Mouse (Mus musculus) adipocyte (in vitro differentiated cells): ENCODE results near the gene Fam178b.
"Not testable (repeated sequence)": the region's sequence is repeated elsewhere in the genome, so short reads cannot be mapped to it uniquely, and the experiment has no call there.

Source experiments
- DNase-seq: peaks from one replicate; pipeline ENCODE4 v3.0.0-alpha.2; 2016; ENCODE audit warnings: low spot score

Fam178b gene

DNA sequence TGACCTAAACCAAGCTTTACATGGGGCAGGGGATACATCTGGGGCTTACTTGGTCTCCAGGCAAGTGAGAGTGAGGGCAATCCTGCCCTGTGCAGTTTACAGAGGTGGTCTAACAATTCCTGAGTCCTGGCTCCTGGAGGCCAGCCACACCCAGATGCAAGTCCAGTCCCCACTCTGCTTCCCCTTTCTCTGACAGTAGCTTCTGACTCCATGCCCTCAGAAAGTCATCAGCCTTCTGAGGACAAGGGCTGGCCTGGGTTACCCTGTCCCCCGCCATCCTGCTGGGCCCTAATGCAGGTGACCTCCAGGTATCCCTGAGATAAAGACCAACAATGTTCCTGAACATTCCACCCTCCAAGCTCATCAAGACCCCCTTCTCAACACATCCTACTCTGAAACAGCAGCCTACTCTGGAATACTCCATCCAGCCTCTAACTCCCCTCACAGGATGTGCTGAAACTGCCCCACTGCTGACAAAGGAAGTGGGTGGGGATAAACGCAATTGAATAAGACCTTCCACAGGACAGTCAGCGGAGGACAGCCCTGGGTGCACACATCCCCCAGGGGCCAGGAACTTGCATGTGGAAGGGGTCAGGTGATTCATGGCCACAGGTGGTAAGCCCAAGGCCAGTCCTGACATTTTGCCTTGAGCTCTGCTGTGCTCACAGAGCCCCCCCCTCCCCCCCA, 52.8 kb downstream of the Fam178b start:
- DNase-seq = no peak

DNA sequence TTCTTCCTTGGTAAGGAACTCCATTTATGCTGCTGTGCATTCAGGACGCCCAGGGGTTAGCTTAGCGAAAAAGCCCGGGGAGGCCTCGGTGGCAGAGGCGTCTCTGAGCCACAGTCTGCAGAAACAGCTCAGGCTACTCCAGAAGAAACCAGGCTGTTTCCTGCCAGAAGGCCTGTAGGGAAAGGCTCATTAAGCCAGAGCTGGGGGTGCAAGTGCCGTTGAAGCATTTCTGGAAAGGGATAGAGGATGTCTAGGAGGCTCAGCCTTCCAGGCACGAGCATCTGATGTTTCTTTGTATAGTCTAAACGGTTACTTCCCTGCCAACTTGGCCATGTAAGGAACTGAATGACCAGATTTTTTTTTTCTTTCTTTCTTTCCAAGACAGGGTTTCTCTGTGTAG, 54.4 kb downstream of the Fam178b start:
- DNase-seq = no peak

DNA sequence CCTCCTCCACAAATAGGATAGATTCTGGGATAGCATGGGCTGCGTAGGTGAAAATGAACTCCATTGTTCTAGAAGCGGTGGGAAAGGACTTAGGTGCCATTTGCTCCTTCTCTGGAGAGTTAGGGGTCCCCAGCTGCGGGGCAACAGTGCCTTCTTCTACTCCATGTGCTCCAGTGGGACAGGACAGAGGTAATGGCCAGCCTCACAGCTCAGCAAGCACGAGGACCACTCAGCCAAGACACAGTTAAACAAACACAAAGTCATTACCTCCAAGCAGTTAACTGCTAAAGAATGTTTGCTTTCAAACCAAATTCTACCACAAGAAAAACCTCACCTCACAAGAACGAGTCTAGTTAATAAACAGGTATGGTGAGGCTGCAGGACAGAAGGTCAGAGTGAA, 57.5 kb downstream of the Fam178b start:
- no peak for DNase-seq

DNA sequence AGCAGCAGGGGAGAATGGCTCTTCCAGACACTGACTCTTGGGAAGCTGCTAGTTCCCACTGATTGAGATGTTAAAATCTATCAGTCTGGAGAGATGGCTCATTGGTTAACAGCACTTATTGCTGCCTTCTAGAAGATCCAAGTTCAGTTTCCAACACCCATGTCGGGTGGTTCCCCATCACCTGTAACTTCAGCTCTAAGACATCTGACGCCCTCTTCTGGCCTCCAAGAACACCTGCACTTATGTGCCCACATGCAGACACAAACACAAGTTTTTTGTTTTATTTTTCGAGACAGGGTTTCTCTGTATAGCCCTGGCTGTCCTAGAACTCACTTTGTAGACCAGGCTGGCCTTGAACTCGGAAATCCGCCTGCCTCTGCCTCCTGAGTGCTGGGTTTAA, 67.0 kb downstream of the Fam178b start:
- DNase-seq = not testable (repeated sequence)

DNA sequence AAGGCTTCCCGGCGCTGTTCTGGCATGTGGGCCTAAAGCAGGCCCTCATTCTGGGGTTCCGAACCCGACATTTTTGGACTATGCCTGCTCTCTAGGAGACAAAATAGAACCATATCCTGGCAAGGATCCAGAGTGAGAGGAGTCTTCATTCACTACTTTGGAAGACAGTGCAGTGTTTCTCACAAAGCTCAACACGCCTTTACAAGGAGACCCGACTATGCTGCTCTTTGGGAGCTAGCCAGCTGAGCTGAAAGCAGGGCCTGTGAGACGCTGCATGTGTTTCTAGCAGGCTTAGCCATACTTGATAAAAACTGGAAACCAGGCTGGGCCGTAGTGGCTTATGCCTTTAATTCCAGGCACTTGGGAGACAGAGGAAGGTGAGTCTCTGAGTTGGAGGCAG, 67.8 kb downstream of the Fam178b start:
- DNase-seq = no peak

DNA sequence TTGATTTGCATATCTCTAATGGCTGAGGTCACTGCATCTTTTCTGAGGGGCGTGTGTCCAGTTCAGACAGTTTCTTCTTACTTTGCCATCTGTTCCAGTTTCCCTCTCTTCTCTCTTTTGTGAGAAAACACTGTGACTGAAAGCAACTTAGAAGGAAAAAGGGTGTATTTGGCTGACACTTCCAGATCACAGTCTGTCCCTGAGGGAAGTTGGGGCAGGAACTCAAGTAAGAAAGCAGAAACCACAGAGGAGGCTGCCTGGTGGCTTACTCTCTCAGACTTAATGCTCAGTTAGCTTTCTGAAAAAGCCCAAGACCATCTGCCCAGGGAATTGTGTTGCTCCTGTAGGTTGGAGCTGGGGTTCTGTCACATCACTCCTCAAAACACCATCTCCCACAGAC, 68.4 kb downstream of the Fam178b start:
- no peak for DNase-seq

DNA sequence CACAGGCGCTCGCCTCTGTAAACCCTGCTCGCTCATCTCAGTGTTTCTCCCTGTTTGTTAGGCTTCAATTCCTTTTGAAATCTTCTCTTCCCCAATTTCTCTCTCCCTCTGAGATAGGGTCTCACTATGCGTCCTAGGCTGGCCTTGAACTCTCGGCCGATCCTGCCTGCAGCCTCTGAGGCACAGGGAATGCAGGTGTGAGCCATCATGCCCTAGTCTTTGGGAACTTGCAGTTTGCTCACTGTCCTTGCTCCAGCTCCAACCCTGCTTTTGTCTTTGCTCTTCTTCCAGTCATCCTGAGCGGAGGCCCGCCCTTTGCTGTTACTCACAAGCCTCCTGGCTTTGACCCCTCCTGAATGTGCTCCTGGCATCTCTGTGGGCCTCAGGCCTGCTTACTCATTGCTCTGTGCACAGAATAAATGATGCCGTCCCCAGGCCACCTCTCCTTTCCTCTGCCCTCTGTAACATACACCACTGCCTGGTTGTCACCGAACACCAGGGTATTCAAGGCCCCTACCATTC, 69.5 kb downstream of the Fam178b start:
- DNase-seq = no peak

DNA sequence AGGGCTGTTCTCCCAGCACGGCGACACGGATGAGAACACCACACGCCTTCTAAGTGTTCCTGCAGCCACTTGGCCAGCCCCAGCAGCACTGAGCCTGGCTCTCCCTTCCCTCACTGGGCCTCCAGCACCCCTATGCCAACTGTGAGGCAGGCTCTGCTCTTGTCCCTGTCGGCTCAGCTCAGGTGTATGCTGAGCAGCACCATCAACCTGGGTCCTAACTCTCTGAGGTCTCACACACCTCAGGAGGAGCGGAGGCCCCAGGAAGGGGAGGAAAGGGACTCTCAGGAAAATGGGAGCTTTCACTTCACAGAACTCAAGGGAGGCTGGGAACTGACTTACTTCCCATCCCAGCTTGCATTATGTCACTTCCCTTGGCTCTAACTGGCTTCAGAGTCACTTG, 70.6 kb downstream of the Fam178b start:
- DNase-seq = no peak

DNA sequence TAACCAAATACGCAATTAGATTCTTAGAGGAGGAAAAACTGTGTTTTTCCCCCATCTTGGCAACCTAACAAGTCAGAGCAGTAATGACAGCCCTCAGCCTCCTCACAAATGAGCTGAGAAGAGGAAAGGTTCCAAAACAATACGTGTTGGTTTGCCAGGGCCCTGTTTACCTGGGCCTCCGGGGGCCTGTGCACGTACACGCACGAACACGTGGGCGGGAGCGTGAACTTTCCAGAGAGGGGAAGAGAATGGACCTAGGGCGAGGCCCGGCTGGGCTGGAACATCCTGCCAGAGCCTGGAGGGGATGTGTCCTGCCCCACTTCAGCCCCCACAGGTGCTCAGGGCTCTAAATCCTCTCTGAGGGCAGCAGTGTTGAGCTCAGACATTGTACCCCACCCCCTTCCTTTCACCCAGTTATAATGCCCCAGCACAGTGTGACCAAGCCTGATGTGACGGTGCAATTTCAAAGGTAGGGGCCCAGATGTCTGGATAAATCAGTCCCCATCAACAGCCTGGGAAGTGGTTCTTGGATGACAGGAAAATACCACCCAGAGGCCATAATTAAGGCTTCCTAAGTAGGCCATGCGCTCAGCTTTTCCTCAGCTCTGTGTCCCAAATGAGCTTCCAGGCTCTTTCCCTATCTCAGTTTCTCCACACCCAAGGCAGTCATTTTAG, 71.4 kb downstream of the Fam178b start:
- DNase-seq = no peak

DNA sequence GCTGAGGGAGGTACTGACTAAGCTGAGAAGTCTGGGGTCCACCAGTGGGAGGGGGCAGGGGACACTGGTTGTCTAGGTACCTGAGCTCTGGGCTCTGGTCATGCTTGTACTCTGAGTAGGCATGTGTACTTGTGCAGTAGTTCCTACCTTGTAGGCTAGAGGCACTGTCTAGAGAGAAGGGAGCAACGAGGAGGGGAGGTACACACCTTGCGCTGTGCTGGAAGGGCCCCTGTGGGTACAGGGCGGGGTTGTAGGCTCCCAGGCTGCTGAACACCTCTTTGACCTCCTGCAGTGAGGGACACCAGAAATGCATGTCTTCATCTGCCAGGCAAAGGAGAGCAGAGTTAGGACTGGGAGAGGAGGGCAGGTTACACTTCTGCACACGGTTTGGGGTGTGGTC, 74.8 kb downstream of the Fam178b start:
- DNase-seq = no peak

DNA sequence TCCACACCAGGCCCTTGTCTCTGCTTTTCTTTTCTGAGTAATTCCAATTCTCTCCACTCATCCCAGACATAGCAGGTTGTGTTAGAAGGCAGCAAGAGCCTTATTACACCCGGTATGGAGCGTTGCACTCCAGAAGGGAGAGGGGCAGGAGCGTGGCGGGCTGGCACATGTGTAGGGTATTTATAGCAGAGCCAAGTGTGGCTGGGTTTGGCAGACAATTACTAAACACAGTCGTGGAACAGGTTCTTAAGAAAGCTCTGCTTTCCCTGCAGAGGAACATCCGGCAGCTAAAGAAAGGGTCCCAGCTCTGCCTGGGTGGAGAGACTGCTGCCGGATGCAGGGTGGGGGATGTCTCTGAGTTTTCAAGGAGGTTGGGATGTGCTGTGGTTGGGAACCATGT, 76.0 kb downstream of the Fam178b start:
- no peak for DNase-seq

DNA sequence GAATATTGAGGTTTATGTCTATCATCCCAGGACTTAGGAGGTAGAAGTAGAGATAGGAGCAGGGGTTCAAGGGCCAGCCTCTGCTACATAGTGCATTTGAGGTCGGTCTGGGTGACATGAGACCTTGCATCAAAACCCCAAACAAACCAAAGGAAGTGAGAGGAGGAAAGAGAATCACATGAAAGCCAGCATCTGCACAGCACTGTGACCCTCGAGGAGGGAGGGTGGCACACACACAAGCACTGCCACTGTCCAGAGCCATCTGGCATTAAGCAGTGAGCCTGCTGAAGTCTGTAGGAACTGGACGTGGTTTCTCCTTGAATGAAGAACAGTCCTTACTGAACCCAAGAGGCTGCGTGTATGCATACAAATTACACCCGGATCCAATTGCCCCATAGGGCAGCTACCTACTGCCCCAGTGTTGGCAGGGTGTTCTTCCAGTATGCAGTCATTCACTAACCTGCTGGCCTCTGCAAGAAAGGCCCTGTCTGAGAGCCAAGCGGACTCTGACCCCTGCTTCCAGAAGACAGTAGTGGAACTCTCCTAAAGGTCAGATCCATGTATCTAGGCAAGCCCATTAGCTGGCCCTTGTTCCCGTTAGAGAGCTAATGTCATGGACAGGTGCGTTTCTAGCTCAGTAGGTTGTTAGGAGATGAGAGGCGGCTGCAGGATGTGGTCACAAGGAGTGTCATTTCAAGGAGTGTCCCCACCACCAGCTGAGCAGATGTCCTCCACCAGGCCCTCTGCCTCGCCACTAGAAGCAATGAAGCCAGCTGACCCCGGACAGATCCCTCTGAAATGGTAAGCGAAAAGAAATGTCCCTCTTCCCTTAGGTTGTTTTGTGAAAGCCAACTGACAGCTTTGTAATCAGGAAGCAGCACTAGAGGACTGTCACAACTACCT, 78.5 kb downstream of the Fam178b start:
- DNase-seq = no peak

DNA sequence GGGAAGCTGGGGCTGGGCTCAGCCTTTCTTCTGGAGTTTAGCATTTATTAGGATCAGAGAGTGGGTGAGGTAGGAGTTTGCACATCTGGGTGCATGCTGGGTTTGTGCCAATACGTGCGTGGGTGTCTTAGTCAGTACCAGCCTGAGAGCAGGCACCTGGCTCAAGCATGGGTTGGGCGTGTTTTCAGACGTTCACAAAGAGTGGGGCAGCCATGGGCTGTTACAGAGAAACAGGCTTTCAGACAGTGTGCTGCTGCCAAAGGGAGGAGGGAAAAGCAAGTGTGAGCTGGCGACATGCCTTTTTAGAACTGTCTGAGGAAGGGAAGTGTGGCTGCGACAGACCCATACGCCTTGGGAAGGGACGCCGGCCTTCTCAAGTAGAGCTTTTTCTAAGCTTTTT, 79.6 kb downstream of the Fam178b start:
- DNase-seq = peak; percentile 29

DNA sequence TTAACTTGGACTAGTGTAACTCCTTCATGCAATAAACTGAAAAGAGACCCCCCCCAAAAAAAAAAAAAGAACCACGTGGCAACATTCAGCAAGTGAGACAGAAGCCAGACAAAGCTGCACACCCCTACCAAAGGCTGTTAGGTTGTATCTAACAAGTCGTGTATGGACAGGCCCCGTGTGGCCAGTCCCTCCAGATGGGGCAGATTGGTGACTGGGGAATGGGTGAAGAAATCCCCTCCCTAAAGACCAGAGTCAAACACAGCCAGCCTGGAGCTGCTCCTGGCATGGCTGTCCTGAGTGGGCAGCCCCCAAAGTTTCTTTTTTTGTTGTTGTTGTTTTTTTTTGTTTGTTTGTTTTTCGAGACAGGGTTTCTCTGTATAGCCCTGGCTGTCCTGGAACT, 80.7 kb downstream of the Fam178b start:
- no peak for DNase-seq

DNA sequence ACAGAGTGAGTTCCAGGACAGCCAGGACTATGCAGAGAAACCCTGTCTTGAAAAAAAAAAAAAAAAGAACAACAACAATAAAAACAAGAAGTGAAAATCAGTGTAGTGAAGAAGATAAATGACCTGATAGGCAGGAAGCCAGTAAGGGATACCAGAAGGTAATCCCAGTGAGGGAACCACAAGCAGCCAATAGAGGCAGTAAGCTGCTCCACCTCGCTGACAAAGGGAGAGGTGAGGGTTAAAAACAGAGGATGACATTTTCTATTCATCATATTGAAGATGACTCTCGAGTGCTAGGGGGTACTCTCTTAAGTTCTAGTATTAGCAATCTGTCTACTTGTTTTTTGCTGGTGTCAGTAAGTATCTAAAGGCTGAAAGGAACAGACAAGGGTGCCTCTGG, 84.6 kb downstream of the Fam178b start:
- no peak for DNase-seq

DNA sequence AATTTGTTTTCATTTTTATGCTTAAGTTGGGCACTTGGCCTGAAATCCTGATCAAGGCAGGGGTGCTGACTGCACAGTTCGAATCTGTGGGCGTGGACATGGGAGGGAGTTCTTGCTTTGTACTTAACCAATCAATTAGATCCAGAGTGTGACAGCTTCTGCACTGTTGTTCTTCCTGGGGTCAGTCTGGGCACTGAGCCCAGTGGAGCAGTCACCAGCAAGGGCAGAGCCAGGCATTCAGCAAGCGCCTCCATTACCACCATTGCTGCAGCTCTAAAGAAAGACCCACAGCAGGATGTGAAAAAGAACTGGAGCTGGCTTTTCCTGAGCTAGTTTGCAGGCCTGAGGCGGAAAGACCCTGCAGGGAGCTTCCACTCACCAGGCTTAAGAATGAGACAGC, 86.9 kb downstream of the Fam178b start:
- peak; percentile 77 for DNase-seq

DNA sequence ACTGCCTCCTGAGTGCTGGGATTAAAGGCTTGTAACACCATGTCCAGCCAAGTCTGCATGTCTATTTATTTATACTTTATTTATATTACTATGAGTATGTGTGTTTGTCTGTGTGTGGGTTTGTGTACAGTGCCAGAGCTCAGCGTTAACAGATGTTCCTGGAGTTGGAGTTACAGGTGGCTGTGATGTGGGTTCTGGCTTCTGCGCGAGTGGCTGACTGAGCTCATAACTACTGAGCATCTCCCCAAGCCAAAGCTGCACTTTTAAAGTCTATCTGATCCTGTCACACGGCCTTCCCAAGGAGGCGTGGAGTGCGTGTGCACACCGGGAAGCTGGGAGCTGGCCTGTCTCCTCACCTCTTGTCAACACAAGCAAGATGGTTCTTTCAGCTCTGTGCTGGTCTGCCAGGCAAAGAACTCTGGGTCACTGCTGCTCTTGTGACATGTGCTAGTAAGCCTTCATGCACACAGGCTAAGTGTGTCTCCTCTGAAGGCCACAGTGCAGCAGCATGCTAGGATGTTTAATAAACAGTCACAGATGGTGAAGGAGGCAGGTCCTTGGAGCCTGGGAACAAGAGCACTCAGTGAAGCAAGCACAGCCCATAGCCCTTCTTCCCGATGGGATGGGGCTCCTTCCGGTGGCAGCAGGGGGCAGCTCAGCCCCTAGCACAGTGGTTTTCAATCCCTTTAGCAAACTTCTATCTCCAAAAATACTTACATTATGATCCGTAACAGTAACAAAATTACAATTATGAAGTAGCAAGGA, 87.6 kb downstream of the Fam178b start:
- peak; percentile 54 for DNase-seq

DNA sequence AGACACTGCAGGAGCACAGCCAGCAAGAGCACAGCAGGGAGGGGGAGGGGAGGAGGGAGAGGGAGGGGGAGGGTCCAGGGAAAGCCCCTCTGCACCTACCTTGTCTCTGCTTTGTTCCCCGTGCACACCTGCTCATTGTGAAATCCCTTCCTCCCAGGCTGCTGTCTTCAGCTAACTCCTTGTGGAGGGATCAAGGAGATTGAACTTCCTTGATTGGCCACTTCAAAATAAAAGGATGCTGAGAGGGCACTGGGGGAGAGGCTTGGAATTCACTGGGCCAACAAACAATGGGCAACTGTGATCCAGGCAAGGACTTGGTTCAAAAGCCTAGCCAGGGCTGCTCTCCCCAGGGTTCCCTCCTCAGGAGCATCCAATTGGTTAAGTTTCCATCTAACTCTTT, 89.9 kb downstream of the Fam178b start:
- DNase-seq = no peak

DNA sequence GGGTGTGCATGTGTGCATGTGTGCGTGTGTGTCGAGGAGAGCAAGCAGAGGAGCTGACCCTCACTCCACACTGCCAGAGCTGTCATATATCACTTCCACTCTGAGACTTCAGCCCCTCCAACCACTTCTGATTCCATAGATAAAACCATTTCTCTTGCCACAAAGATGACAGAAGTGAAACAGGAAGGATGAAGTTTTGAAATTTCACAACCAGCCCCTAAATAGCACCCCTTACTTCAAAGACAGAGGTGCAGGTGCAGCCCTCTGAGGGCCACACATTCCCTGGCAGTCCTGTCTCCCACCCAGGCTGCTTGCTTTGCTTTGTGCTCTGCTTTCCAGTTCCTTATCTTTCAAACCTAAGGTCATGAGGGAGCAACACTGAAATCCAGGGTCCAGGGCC, 91.6 kb downstream of the Fam178b start:
- DNase-seq = no peak

DNA sequence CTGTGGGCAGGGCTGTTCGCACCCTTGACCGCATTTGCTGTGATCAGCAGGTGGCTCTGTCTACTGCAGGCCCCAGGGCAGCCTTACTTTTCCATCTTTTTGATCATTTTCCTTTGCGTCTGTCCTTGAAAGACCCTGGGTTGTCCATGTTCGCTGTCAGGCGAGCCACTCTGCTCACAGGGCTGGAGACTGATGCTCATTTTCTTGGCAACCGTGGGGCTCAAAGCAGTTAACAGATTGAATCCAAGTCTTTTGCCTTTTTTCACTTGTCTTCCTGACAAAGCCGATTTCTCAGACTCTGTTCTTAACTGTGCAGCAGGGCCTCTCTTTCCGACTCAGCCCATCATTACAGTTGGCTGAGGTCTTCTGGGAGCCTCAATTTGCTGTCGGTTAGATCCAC, 92.3 kb downstream of the Fam178b start:
- no peak for DNase-seq

DNA sequence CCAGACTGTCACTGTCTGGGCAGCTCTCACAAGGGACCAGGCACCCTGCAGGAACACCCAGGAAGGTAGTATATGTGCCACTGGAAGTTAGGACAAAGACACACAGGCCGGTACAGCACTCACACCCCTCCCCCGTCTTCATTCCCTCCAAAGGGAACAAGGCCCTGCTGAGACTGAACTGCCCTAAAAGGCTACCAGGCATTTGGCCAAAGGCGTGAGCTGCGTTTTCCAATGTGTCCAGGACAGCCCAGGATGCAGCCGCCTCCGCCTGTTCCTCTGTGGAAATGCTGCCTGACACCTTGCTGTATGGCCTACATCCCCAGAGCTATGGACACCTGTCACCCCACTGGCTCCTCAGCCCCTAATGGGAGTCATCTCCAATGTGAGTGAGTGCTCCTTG, 93.5 kb downstream of the Fam178b start:
- DNase-seq = peak; percentile 93
